Mouse (Mus musculus) cerebral cortex, adult 2 months (tissue): Measurements from ENCODE around the gene Ptprs.

Experiments used
- WGBS: fragments of 180-500 bp; shearing (Covaris S2); methylation state at CpG from one replicate; pipeline ENCODE4 v1.1.7; 2018; 5-methylcytosine and 5-hydroxymethylcytosine counted together

Gene Ptprs

DNA sequence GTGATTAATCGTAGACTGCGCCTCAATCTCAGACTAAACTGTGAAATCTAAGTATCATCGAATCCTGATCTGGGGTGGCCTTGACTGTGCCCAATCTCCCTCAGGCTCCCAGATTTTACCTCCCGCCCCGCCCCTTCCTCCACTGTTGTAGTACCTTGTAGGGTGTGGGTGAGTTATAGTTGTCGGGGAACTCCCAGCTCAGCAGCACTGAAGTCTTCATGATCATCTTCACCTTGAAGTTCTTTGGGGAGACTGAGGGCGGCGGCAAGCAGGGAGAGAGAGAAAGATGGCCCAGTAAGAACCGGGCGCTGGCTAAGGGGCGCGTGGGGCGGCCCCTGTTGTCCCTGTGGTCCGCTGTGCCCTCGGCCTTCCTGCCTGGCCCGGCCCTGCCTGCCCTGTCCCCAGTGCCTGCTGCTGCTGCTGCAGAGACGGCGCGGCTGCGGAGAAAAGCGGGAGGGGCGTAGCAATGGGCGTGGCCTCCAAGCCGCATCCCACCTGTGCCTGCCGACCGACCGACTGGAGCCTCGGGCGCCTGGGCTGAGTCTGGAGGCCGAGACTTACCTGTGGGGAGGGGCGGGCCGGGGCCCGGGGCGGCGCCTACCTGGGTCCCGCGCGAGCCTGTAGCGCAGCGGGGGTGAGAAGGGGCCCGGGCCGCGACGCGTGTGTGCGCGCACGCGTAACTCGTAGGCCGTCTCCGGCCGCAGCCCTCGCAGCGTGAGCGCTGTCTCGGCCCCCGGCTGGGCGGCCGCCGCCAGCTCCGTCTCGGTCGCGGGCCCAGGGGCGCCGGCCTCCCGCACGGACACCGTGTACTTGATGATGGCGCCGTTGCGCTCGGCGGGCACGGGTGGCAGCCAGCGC is 51.3 kb downstream of the Ptprs start:
- 23% methylated on average over 74 of the region's 77 CpGs for WGBS

DNA sequence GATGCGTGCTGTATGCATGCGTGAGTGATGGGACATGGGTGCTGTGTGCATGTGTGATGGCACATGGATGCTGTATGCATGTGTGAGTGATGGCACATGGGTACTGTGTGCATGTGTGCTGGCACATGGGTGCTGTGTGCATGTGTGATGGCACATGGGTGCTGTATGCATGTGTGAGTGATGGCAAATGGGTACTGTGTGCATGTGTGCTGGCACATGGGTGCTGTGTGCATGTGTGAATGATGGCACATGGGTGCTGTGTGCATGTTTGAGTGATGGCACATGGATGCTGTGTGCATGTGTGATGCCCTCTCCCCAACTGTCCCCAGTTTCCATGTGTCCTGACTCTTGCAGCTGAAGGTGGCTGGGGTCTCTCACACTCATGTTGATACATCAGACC is 56.3 kb downstream of the Ptprs start:
- WGBS, result 94% methylated on average over 2 of the region's 2 CpGs

- 50% methylated on average over 12 of the region's 12 CpGs for WGBS
These were observed 58.0 kb downstream of the Ptprs start for GRCm38 (mm10) chr17:56418304-56418703.

- 56% methylated on average over 9 of the region's 9 CpGs for WGBS
These were observed 61.5 kb downstream of the Ptprs start for GRCm38 (mm10) chr17:56414785-56415184.

GRCm38 (mm10) chr17:56413113-56413512 is 63.2 kb downstream of the Ptprs start:
- WGBS, result 65% methylated on average over 13 of the region's 13 CpGs

DNA sequence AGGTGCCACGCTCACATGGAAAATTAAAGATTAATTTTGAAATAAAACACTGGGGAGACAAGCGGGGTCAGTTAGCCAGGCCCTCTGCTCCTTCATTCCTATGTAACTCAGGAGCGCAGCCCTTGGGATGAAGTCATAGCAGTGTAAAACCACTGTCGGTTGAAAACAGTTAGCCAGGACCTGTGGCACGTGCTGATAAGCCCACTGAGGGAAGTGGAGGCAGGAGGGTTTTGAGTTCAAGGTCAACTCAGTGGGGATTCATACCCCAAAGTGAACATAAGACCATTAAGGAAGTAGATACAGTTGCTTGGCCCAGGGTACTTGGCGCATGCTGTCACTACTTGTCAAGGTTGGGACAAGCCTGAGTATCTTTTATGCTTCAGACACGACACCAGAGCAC is 64.8 kb downstream of the Ptprs start:
- WGBS, result 95% methylated on average over 7 of the region's 7 CpGs

- WGBS, result 57% methylated on average over 8 of the region's 8 CpGs
These were observed 66.5 kb downstream of the Ptprs start for GRCm38 (mm10) chr17:56409759-56410158.

DNA sequence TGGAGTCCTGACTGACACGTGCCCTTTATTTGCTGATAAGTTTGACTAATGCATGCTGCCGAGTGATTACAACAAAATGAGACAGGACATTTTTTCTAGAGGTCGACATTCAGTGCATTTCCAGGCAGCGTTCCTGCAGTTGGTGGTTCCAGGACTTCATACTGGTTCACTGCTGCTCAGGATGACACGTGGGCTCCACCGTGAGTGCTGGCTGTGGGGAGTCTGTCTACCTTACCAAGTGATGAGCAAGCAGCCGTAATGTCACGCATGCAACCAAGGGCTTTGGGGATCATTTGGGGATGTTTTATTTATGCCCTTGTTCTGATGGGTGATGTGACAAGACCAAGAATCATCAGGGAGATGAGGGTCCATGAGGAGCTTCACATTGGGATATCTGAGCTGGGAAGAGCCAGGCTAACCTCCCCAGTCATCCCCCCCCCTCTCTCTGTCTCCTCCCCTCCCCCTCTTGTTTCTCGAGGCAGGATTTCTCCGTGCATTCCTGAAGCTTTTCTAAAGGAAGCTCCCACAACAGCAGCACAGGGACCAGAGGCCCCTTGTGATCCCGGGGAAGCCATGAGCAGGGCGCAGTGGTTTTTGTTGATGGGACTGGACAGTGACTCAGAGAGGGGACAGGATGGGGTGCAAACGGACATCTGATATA is 67.2 kb downstream of the Ptprs start:
- 33% methylated on average over 13 of the region's 13 CpGs for WGBS

- 28% methylated on average over 8 of the region's 8 CpGs for WGBS
These were observed 68.9 kb downstream of the Ptprs start for GRCm38 (mm10) chr17:56407379-56407778.

DNA sequence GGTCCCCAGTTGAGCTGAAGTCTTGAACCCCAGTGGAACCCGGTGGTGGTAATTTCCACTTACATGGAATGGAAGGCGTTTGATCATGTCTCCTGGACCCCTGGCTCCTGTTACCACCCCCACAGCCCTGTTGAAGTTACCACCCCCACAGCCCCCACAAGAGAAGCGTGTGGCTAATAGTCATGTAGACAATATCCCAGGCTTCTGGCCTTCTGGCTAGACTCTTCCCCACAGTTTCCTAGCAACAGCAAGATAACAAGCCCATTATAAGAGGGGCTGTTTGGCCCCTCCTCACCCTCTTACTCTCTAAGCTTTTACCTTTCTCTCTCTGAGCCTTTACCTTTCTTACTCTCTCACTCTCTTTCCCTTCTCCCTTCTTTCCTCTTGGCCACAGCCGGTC is 69.4 kb downstream of the Ptprs start:
- WGBS, result 48% methylated on average over 4 of the region's 4 CpGs

- WGBS, result 65% methylated on average over 14 of the region's 14 CpGs
These were observed 70.1 kb downstream of the Ptprs start for GRCm38 (mm10) chr17:56405856-56406840.

DNA sequence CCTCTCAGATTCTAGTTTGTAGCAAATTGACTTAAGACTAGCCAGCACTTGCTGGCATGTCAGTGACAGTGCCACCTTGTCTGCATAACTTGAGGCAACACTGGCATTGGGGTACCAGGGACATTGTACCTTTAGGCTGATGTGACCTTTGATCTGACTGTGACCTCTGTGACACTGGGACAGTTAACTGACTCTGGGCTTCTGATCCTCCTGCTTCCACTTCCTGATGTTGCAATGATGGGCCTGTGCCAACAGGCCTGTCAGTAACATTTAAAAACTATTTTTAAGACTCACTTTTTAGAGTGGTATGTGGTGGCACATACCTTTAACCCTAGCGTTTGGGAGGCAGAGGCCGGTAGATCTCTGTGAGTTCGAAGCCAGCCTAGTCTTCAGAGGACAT is 70.9 kb downstream of the Ptprs start:
- 92% methylated on average over 3 of the region's 3 CpGs for WGBS

DNA sequence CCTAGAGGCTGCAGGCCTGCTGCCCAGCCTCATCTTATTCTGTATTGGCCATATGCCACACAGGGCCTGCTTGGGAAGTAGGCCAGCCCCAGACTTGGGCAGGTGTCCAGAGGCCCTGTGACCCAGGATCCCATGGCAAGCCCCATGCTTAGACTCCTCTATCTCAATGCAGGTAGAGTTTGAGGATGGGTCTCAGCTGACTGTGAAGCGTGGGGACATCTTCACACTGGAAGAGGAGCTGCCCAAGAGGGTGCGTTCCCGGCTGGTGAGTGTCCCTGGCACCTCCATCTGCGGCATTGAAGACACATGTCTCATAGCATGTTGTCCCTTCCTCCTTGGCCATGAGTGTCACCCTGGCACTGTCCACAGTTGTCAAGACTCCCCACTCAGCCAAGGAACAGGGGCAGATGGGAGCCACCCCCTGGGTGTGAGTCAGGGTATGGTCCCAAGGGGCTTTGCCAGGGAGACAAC is 75.2 kb downstream of the Ptprs start:
- 79% methylated on average over 4 of the region's 4 CpGs for WGBS

DNA sequence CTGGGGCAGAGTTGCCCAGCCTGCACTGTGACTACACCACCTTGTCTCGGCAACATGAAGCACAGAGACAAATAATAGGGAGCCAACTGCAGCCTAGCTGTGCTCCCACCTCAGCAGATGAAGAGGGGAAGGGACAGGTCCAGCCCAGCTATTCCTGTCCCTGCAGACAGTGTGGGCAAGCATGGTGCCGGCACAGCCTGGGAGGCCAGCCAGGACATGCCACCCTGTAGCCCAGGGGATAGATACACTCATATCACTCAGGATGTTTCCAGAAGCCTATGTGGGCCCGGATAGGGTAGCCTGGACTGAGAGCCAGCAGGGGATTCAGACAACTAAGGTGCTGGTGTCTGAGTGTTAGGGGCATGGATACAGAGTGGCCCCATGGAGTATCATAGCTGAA is 76.1 kb downstream of the Ptprs start:
- 52% methylated on average over 3 of the region's 3 CpGs for WGBS

DNA sequence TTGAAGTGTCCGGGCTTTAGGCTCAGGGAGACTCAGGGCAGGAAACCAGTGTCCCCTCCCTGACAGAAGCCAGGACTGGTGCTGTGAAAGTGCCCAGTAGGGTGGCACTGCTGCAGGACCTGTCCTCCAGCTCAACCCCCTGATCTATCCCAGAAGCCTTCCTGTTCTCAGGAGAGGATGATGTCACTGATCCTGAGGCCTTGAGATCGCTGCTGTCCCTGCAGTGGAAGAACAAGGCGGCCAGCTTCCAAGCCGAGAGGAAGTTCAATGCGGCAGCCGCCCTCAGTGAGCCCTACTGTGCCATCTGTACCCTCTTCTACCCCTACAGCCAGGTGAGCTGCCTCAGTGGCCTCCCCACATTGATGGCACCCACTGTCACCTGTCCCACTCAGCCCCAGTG is 80.2 kb downstream of the Ptprs start:
- WGBS, result 88% methylated on average over 6 of the region's 6 CpGs

DNA sequence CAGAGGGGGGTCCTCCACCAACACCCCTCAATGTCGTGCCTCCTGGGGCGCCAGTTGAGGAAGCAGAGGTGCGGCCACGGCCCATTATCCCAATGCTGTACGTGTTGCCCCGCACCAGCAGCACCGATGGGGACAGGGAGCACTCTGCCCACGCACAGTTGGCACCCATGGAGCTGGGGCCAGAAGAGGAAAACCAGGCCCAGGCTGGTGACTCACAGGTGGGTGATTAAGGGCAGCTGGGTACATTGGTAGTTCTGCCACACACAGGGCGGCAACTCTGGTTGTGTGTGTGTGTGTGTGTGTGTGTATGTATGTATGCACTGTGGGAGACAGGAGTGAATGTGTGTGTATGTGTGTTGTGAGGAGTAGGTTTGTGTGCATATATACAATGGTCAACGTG is 82.4 kb downstream of the Ptprs start:
- 72% methylated on average over 10 of the region's 10 CpGs for WGBS

GRCm38 (mm10) chr17:56393238-56393637 is 83.0 kb downstream of the Ptprs start:
- WGBS, result 52% methylated on average over 6 of the region's 6 CpGs

DNA sequence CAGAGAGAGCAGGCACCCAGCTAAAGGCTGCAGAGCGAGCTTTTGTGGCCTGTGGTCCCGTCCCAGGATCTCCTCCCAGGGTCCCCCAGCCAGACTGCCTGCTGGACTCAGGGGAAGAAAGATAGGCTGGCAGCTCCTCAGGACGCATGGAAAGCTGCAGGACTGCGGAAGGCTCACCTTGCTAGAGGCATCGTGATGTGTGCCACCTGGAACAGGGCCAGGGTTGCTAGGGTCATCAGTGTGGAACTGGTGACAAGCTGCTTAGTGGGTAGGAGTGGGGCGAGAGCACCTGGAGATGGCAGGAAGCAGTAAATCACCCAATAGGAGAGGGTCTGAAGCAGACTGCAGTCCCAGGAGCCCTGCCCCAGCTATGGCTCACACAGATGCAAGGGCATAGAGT is 88.7 kb downstream of the Ptprs start:
- 85% methylated on average over 6 of the region's 6 CpGs for WGBS

DNA sequence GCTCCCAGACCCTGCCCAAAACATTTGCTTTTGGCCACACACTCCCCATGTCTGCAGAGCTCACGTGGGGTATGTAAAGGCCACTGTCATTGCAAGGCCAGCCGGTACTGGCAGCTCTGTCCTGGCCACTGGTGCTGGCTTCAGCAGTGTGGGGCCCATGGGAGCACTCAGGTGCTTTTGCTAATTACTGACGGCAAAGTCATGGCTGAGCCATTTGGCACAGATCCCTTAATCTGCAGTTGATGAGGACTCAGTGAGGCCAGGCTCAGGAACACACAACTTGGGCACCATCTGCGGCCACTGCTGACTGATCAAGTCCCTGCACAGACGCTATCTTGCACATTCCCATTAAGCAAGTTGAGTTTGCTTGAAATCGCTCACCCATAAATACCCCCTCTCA is 91.4 kb downstream of the Ptprs start:
- 75% methylated on average over 6 of the region's 6 CpGs for WGBS

GRCm38 (mm10) chr17:56382997-56383396 is 93.3 kb downstream of the Ptprs start:
- WGBS, result 57% methylated on average over 8 of the region's 8 CpGs

- WGBS, result 70% methylated on average over 5 of the region's 5 CpGs
These were observed 95.1 kb downstream of the Ptprs start for GRCm38 (mm10) chr17:56381183-56381582.

DNA sequence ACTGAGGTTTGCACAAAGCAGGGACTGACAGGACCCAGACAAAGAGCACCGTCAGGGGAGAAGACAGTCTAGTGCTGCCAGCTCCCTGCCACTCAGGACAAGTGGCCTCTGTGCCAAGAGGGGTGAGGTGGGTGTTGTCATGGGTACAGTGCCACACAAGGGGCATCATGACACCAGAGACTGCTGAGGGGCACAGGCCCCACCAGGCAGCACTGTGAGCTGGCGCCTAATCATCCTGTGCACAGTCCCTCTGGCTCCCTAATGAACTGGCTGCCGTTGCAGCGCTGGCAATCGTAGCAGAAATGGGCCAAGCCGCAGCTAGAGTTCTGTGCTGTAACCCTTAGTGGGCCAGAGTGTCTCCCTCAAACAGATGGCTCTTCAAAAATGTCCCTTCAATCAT is 96.0 kb downstream of the Ptprs start:
- WGBS, result 40% methylated on average over 6 of the region's 6 CpGs
